Mouse (Mus musculus) gastrocnemius, postnatal 4 days (tissue): ENCODE results near the gene Zfp619. TPM values are rescaled to one million over a fixed set of nuclear protein-coding genes. Genes with fewer than 3 reads are reported as not detected.
"Not testable (repeated sequence)": the region's sequence is repeated elsewhere in the genome, so short reads cannot be mapped to it uniquely, and the experiment has no call there.

Experiments used
- DNase-seq, 2 experiments: peaks; one replicate each; pipeline ENCODE4 v3.0.0; 2021 to 2022; ENCODE audit warnings: low spot score in 2 of 2, mixed read lengths in 2 of 2
- long read RNA-seq, 2 experiments: library from polyadenylated mRNA; stranded (forward); transcript quantifications; one replicate each; pipeline ENCODE4 v2.0.0; 2021
- total RNA-seq, 2 experiments: library from RNA; stranded (reverse); gene quantifications; 2 replicates each; pipeline ENCODE4 v1.2.3; 2021

The Zfp619 gene
- 1 to 10 TPM; 2.7 to 2.8 TPM for total RNA-seq
- long read RNA-seq, experiment 1, full-length matches to known transcripts = 2 of 2 reads
- long read RNA-seq, experiment 1, partial matches to known transcripts = 0 of 2 reads
- long read RNA-seq, experiment 1, other reads (novel, unspliced or antisense) = 0 of 2 reads
- long read RNA-seq, experiment 2, full-length matches to known transcripts = 1 of 1 reads
- long read RNA-seq, experiment 2, partial matches to known transcripts = 0 of 1 reads
- long read RNA-seq, experiment 2, other reads (novel, unspliced or antisense) = 0 of 1 reads

- peak; percentile 85 to 94 for DNase-seq
Measured at GRCm38 (mm10) chr7:39517616-39518177, at the start of gene Zfp619. Zfp619 (plus strand) TSS chr7:39517766.

- DNase-seq = no peak
Measured at GRCm38 (mm10) chr7:39479013-39479412, 38.6 kb upstream of the Zfp619 start.

GRCm38 (mm10) chr7:39484384-39484783, 33.2 kb upstream of the Zfp619 start:
- no peak for DNase-seq

GRCm38 (mm10) chr7:39487159-39487853, 30.3 kb upstream of the Zfp619 start:
- DNase-seq = no peak

GRCm38 (mm10) chr7:39487854-39488205, 29.7 kb upstream of the Zfp619 start:
- DNase-seq = no peak

GRCm38 (mm10) chr7:39494646-39495045, 22.9 kb upstream of the Zfp619 start:
- DNase-seq = no peak

- DNase-seq = no peak
Measured at GRCm38 (mm10) chr7:39504100-39504499, 13.5 kb upstream of the Zfp619 start.

- no peak for DNase-seq
Measured at GRCm38 (mm10) chr7:39518362-39518761, 796 bp downstream of the Zfp619 start.

GRCm38 (mm10) chr7:39523703-39524424, 6.3 kb downstream of the Zfp619 start:
- DNase-seq = no peak

GRCm38 (mm10) chr7:39543151-39543550, 25.6 kb downstream of the Zfp619 start:
- DNase-seq = no peak

- DNase-seq = peak; percentile 48 to 77
Measured at GRCm38 (mm10) chr7:39544242-39545111, 26.9 kb downstream of the Zfp619 start.

- DNase-seq = no peak
Measured at GRCm38 (mm10) chr7:39545134-39545533, 27.6 kb downstream of the Zfp619 start.

- DNase-seq = peak in 1 of 2 experiments; percentile 30
Measured at GRCm38 (mm10) chr7:39549336-39549735, 31.8 kb downstream of the Zfp619 start.

GRCm38 (mm10) chr7:39551976-39552891, 34.7 kb downstream of the Zfp619 start:
- peak; percentile 88 to 94 for DNase-seq

GRCm38 (mm10) chr7:39552993-39553392, 35.4 kb downstream of the Zfp619 start:
- no peak for DNase-seq

GRCm38 (mm10) chr7:39553871-39554270, 36.3 kb downstream of the Zfp619 start:
- no peak for DNase-seq

- DNase-seq = no peak
Measured at GRCm38 (mm10) chr7:39580066-39580465, 62.5 kb downstream of the Zfp619 start.

GRCm38 (mm10) chr7:39580601-39581000, 63.0 kb downstream of the Zfp619 start:
- DNase-seq = no peak

GRCm38 (mm10) chr7:39586834-39587233, 69.3 kb downstream of the Zfp619 start:
- not testable (repeated sequence) for DNase-seq

GRCm38 (mm10) chr7:39588037-39588436, 70.5 kb downstream of the Zfp619 start:
- no peak for DNase-seq
